Mouse (Mus musculus): Measurements from ENCODE around the gene Ppm1d.

The Ppm1d gene

GRCm38 (mm10) chr11:85310713-85311574 lies at the start of gene Ppm1d:
Gene Ppm1d (plus strand): TSS chr11:85311244.
- DNase-seq = peak; percentile 98

- no peak for DNase-seq
These were observed 46.4 kb upstream of the Ppm1d start for GRCm38 (mm10) chr11:85264635-85265034.

DNA sequence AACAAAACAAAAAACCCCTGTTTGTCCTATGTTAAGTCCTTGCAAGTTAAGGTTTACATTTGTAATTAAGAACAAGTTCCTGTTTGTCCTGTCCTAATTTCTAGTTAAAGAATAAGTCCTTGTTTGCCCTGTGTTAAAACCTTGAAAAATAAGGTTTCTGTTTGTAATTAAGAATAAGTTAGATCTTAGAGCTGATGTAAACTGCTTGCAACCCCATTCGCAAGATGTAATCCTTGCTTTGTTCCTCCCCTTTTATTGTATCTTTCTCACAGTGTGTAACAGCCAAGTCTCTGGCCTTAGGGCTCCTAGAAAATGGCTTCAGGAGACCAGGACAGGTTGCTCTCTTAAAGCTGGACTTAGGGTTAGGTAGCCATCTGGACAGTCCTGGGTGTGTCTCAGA lies 43.7 kb upstream of the Ppm1d start:
- no peak for DNase-seq

GRCm38 (mm10) chr11:85270631-85271030 lies 40.4 kb upstream of the Ppm1d start:
- no peak for DNase-seq

DNA sequence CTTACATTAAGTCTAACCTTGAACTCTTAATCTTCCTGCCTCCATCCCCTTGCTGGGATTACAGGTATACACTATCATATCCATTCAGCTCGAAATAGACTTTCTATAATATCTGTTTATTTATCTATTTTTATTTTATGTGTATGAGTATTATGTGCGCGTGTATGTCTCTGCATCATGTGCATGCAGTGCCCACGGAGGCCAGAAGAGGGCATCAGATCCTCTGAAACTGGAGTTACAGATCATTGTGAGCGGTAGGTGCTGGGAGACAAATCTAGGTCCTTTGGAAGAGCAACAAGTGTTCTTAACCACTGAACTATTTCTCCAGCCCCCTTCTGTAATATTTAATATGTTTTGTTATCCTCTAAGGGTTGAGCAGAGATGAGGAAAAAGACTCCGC lies 37.7 kb upstream of the Ppm1d start:
- DNase-seq = no peak

DNA sequence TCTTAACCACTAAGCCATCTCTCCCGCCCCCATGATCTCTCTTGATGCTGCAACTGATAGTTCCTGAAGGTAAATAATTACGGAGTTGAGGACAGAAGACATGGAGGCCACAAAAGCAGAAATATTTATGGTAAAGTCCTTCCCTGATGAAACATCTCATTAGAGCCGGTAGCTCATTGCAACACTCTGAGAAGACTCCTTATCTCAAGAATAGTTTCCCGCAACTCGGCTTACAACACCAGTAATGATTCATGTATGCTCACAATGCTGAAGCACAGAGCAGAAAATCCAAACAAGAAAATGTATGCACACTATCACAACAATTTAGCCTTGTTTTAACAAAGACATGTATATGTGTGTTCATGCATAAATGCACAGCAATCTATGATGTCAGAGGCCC lies 35.9 kb upstream of the Ppm1d start:
- no peak for DNase-seq

DNA sequence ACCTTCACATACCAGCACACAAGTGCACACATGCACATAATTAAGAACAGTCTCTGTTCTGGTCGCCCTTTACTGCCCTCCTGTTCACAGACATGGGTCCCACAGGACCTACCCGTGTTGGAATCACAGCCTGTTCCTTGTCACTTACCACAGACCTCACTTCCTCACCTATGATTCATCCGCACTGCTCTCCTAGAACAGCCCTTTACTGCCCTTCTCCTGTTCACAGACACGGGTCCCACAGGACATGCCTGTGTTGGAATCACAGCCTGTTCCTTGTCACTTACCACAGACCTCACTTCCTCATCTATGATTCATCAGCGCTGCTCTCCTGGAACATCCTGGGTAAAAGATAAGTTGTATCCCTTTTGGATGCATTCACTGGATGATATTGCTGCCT lies 33.4 kb upstream of the Ppm1d start:
- no peak for DNase-seq

GRCm38 (mm10) chr11:85278175-85278574 lies 32.9 kb upstream of the Ppm1d start:
- DNase-seq = no peak

- no peak for DNase-seq
These were observed 29.7 kb upstream of the Ppm1d start for GRCm38 (mm10) chr11:85281219-85281878.

DNA sequence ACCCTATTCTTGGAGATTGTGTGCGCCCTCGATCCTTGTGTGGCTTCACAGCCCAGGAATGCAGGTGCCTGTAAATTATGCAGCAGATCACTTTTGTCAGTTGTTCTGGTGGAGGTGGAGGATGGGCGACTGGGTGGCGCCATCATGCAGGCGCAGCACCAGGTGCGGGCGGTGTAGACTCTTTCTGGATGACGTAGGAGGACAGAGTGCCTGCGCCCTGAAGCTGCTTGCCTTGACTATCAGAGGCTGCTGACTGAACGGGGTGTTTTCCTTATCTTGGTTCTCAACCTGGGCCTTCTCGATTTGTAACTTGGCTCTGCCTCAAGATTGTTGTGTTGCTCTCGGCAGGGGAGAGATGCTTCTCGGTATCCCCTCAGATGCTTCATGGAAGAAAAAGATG lies 13.1 kb upstream of the Ppm1d start:
- DNase-seq = no peak

- no peak for DNase-seq
These were observed 11.2 kb upstream of the Ppm1d start for GRCm38 (mm10) chr11:85299880-85300279.

GRCm38 (mm10) chr11:85301161-85301560 lies 9.9 kb upstream of the Ppm1d start:
- no peak for DNase-seq

- no peak for DNase-seq
These were observed 9.2 kb upstream of the Ppm1d start for GRCm38 (mm10) chr11:85301836-85302235.

DNA sequence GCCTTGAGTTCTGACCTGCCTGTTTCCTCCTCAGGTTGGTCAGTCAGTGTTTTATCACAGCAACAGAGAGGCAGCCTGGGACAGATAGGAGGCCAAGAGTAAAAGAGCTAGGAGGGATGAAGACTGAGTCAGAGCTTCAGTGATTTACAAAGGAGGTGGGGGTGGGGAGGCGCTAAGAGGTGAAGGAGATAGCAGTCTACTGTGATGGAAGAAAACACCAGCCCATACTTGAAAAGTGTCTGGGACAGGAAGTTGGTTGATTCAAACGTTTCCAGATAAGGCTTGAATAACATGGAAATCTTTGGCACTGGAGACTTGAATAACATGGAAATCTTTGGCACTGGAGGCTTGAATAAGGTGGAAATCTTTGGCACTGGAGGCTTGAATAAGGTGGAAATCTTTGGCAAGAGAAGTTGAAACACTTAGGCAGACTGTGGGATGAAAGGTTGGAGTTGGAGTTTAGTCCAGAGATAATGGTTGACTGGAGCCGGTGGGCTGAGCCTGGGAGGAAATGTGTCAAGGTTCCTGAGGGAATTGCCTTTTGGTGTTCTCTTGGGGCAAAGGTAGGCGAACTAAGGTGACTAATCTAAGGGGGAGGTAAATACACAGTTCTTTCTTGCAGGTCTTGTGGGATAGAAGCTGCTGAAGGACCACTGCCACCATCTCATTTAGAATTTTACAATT lies 4.3 kb upstream of the Ppm1d start:
- DNase-seq = no peak

DNA sequence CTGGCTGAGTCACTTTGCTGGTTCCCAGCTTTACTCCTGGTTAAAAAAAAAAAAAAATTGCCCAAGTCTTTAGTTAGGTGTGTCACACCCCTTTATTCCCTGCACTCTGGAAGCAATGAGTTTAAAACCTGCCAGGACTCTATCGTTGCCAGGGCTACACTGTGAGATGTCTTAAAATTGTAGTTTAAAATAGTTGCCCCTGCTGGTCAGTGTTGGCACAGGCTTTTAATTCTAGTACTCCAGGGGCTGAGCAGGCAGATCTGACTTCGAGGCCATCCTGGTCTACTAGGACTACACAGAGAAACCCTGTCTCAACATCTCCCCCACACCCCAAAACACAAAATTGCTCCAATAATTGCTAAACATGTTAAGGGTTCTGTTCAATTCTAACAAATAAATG lies 2.2 kb upstream of the Ppm1d start:
- no peak for DNase-seq

DNA sequence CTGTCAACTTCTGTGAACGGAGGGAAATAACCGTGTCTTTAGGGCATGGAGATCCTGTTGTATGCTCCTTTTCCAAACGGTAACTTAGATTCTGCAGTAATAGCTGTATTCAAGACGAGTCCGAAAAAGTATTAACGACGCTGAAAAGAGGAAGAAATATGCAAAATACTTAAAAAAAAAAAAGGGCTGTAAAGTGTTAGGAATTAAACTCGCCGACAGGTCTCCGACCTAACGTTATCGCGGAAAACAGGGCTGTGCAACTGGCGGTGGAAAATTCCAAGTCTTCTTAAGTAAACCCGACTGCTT lies 684 bp upstream of the Ppm1d start:
- DNase-seq = no peak

- peak; percentile 23 for DNase-seq
These were observed 824 bp downstream of the Ppm1d start for GRCm38 (mm10) chr11:85311645-85312490.

DNA sequence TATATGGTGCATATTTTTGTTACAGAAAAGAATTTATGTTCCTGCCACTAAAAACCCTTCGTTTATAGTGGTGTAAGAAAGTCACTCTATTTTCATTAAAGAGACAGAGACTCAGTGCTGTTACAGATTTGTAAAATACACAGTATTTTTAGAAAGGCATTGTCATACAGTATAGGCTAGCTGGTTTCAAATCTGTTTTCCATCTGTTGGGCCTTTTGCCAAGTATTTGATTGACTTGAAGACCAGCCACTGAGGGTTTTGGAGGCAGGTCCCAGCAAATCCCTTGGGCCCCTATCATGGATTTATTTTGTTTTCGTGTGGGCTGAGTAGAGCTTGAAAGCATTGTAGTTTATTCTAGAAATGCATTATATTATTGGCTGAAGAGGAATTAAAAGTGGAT lies 1.8 kb downstream of the Ppm1d start:
- peak; percentile 76 for DNase-seq

DNA sequence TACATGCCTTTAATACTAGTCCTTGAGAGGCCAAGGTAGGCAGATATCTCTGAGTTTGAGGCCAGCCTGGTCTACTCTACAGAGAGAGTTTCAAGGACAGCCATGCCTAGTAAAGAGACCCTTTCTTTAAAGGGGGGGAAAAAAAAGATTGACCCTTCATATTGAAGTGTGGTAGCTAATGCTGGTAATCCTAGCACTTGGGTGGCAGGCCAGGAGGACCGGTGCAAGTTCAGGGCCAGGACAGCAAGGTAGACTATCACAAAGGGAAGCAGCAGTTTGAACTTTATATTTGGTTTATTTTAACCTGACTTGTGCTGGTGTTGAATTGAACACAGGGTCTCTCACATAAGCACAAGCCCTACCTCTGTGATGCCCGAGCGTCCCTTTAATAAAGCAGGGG lies 2.3 kb downstream of the Ppm1d start:
- DNase-seq = no peak

GRCm38 (mm10) chr11:85323567-85324330 lies 12.7 kb downstream of the Ppm1d start:
- peak; percentile 36 for DNase-seq

GRCm38 (mm10) chr11:85328717-85329116 lies 17.7 kb downstream of the Ppm1d start:
- no peak for DNase-seq

DNA sequence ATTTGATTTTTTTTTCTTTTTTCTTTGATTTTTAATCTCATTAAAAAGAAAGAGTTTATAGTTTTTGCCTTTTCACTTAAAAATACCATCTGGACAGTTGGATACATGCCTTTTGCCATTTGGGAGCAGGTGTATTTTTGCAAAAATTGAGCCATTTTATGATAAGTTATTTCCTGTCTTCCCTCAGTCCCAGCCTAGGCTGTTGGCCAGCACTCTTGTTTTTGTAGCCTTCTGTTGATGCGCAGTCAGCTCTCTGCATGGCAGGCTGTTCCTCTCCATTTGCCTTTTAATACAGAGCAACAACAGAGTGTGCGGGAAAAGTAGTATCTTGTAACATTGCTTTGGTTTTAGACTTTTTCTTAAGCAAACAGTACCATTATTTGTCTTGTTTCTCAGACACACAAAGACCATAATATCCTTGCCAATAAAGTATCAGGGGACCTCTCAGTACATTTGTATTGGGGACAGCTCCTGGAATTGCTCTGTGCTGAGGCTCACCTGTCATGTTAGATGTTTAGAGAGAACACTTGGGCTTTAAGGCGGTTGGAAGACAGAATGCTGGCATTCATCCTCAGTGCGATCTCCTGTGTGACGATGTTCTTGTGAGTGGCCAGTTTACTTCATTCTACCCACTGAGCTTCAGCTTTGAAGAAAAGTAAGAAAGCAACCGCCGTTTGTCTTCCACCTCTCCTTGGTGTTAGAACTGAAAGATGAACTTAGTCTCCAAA lies 18.3 kb downstream of the Ppm1d start:
- peak; percentile 87 for DNase-seq

Measured in layer of hippocampus, adult 9-11 months (tissue).